Mouse (Mus musculus) lung, postnatal 0 days (tissue): ENCODE measurements around the gene Nrf1.

Source experiments
- CTCF ChIP-seq: IDR thresholded peaks from 2 replicates; pipeline ENCODE4 v1.5.1; 2016; ENCODE audit warnings: antibody characterized with exemption, mild to moderate bottlenecking
- EP300 ChIP-seq: IDR thresholded peaks from 2 replicates; pipeline ENCODE4 v1.6.1; 2016; ENCODE audit warnings: antibody characterized with exemption, mild to moderate bottlenecking, control low read depth

DNA sequence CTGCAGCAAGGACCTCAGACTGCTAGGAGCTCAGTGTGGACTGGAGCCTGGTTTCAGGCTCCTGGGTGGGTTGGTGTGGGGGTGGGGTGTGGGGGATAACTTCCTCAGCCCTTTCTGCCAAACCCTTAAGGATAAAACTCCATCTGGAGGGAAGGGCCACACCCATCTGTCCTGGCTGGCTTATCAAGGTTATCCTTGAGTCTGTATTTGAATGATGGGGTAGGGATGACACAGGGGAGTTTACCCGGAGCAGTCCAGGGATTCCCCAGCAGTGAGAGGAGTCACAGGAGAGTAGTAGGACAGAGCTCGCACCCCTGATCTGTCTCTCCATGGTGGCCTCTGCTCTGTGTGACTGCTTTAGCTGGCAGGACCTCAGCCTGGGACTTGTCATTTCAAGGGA, 132.5 kb downstream of the Nrf1 start:
- TF ChIP-seq CTCF (no peak), EP300 (no peak)
